Mouse (Mus musculus): ENCODE results near the gene Gm28374.

DNA sequence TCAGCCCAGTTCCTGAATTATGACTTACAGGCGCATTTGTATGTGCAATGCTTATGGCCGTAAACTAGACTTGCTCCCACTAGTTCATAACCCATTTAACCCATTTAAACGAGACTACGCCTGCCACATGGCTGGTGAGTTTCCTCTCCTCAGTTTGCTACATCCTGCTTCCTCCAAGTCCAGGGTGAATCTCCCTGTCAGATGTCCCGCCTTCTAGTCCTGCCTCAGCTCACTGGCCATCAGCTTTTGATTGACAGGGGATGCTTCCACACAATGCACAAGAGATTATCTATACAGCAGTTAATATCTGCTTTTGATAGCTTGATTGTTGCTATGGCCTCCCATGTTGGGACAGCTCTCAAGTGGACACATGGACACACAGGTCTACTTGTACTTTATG is 27.8 kb downstream of the Gm28374 start:
- no peak for TF ChIP-seq CTCF (IDR thresholded peaks at IDR 0.05; ENCODE audit: borderline replicate concordance, insufficient read depth, low read length)
- TF ChIP-seq POLR2A (IDR thresholded peaks at IDR 0.05; ENCODE audit: low read depth, low read length), result no peak
